Mouse (Mus musculus): ENCODE measurements around the gene Atp6v0d1.

DNA sequence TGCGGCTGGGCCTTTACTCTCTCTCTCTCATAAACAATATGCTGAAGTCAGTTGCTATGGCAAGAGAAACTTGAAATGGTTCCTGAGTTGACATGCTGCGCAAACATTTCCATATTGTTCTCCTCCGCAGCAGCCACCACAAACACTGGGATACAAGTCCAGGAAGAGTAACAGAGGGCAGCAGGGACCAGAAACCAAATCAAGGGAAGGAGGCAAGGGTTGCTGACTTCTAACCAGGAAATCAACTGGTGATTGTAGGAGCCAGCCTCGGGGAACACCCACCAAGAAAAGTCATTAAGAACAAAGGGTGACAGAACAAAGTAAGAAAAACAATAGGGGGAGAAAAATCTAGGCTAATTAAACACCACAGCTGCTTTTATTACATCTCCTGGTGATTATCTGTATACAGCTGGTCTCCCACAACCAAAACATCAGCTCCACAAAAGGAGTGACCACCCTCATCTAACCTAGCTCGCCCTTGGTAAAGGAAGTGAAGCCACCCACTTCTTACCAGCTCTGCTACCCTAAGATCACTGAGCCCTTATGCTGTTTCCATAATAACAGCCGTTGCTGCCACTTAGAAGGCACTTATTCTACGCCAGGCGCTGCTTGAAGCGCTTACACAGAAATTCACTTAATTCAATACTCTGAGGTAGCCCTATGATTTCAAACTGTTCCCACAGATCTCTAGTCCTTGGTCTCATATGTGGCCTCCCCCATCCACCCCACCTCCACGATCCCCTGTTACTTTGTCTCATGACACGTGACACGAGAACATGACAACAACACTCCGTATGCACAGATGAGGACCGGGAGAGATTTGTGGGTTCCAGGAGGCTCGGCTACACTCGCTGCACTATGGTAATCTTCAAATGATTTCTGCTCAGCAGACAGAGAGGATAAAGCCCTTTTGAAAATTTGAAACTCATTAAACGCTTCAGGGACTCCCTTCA lies 70.2 kb downstream of the Atp6v0d1 start:
- TF ChIP-seq CTCF (conservative IDR thresholded peaks at IDR 0.05; ENCODE audit: low read length) (no peak), NANOG (IDR thresholded peaks at IDR 0.05; ENCODE audit: borderline replicate concordance, low read length) (no peak), POU5F1 (IDR thresholded peaks at IDR 0.05; ENCODE audit: borderline replicate concordance, low read length) (no peak)
